Mouse (Mus musculus) heart, postnatal 4 days (tissue): ENCODE measurements around the gene Muc2. TPM values are rescaled to one million over a fixed set of nuclear protein-coding genes. Genes with fewer than 3 reads are reported as not detected.

Source experiments
- DNase-seq: peaks from one replicate; pipeline ENCODE4 v3.0.0; 2021
- total RNA-seq, 2 experiments: library from RNA; stranded (reverse); gene quantifications; 2 replicates each; pipeline ENCODE4 v1.2.3; 2021

The Muc2 gene
- total RNA-seq, 2 experiments from 2014 or later, result 0.74 TPM; not detected in 1

DNA sequence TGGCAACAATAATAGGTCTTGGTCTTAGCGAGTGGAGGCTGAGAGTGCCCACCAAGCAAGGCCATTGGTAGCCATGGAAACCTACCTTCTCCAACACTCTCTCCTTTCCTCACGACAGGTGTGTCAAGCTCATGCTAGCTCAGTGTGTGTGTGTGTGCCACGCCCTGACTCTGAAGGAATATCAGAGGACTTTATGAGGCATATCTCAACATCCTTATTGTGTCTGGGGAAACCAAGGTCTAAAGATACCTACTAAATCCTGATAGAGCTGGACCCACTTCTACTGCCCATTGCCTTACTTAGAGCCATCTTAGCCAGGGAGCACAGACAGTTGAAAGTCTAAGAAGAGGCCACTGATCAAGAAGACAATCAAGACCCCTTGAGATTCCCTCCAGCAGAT lies 80.4 kb downstream of the Muc2 start:
- no peak for DNase-seq

DNA sequence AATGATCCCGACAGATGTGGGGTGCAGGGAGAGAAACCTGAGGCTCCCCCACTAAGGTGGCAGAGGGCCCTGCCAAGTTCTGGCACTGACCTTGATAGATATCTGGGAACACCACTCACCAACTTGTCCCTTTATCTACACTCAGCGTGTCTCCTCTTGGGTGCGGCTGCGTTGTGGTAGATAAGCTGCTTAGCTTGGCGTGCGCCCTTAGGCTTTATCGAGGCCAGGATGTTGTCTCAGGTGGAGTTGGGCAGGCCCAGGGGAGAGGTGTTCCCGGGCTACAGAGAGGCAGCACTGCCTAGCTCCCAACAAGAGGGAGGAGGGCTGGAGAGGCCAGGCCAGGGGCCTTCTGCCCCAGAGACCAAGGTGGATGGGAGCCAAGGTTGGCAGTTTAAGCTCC lies 80.8 kb downstream of the Muc2 start:
- DNase-seq, result peak; percentile 11

- no peak for DNase-seq
Observed at GRCm38 (mm10) chr7:141772058-141772557, 82.0 kb downstream of the Muc2 start.

- no peak for DNase-seq
Observed at GRCm38 (mm10) chr7:141774855-141775254, 84.7 kb downstream of the Muc2 start.

- no peak for DNase-seq
Observed at GRCm38 (mm10) chr7:141776199-141776598, 86.1 kb downstream of the Muc2 start.

DNA sequence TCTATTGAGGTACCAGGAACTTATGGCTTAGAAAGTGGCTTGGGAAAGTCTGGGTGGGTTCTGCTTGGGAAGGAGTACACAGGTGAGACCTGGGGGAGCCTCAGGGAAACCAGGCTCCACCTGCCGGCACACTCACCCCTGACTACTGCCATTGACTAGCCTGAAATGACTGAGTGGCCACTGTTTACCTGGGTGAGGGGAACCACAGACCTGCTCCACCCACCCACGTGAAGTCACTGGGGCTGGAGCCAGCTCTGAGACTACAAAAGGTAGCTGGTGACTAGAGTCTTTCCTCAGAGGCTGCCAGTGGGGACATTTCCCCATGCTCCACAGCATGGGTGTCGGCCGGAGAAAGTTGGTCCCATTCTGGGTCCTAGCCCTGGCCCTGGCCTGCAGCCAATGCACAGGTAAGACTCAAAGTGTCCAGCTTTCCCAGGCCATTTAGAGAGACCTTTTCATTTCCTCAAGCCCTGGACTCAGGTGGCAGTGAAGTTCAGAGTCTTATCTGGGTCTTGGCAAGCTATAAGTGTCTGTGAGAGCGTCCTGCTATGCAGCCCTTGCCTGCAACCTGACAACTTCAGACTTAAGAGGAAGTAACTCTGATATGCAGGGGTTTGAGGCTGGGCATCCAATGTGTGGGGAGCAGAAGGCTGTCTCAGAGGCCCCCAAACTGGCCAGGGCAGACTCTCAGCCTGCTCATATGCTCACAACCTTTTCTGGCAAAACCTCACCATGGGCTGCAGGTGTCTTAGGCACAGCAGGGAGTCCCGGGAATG lies 98.7 kb downstream of the Muc2 start, which contains the start of gene Muc5ac:
Muc5ac (plus strand) TSS at position 296 of the 776 bp plus-strand sequence.
- no peak for DNase-seq

- no peak for DNase-seq
Observed at GRCm38 (mm10) chr7:141794251-141794650, 104.1 kb downstream of the Muc2 start.

DNA sequence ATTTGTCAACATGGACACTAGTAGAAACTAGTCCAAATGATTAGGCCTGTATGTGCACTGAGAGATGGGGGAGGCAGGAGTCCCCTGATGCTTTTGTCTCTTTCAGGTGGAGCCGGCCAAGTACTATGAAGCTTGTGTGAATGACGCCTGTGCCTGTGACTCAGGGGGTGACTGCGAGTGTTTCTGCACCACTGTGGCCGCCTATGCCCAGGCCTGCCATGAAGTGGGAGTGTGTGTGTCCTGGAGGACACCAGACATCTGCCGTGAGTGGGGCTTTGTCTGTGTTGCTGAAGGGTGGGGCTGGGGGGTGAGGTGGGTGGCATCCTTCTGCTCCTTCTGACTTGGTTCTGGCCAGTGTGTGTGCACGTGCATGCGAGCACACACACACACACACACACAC lies 113.1 kb downstream of the Muc2 start:
- DNase-seq, result no peak

Other genes with a start within 250 kb of the Muc2 start
- gene Pidd1, start 246.3 kb upstream of the Muc2 start, total RNA-seq, result 1 to 10 TPM; 5.9 to 6.4 TPM
- 1,000 to 10,000 TPM; 1,146 to 1,184 TPM for gene Rplp2, start 243.0 kb upstream of the Muc2 start, total RNA-seq
- gene Pnpla2, start 235.1 kb upstream of the Muc2 start, total RNA-seq, result 100 to 1,000 TPM; 118 to 127 TPM
- 10 to 100 TPM; 17.6 to 20.1 TPM for gene Cracr2b, start 229.2 kb upstream of the Muc2 start, total RNA-seq
- gene Cd151, start 222.9 kb upstream of the Muc2 start, total RNA-seq, result 100 to 1,000 TPM; 229 to 230 TPM
- gene Polr2l, start 215.2 kb upstream of the Muc2 start, total RNA-seq, result 10 to 100 TPM; 49.6 to 52.4 TPM
- 10 to 100 TPM; 37.2 to 38.0 TPM for gene Tspan4, start 215.1 kb upstream of the Muc2 start, total RNA-seq
- 10 to 100 TPM; 36.5 to 36.6 TPM for gene Chid1, start 150.5 kb upstream of the Muc2 start, total RNA-seq
- 10 to 100 TPM; 61.1 to 61.4 TPM for gene Ap2a2, start 128.2 kb upstream of the Muc2 start, total RNA-seq
- not detected for gene Muc6, start 35.0 kb upstream of the Muc2 start, total RNA-seq
- not detected for gene Muc5ac, start 98.6 kb downstream of the Muc2 start, total RNA-seq
- not detected for gene Muc5b, start 148.7 kb downstream of the Muc2 start, total RNA-seq
- gene Tollip, start 228.2 kb downstream of the Muc2 start, total RNA-seq, result 10 to 100 TPM; 47.0 to 48.3 TPM